Mouse (Mus musculus): ENCODE results near the gene Adipor2. TPM values are rescaled to one million over a fixed set of nuclear protein-coding genes. Genes with fewer than 3 reads are reported as not detected.

The Adipor2 gene
- polyA plus RNA-seq, 1 experiment, result 21.4 TPM

DNA sequence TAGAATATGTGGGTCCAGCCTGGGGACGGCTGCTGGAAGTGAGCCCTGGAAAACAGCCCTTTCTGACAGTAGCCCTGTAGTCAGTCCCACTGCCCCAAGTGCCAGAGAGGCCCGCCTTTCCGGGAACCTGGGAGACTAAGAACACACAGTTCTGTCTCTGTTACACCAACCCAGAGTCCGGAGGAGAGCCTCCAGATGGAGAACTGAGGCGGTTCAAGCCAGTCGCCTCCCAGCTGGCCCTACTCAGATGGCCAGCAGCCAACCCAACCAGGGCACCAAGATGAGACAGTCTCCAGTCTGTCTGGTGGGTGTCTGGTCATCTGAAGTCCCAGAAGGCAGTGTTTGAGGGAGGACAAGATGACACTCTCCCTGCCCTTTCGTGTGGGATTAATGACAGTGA, 95.8 kb downstream of the Adipor2 start:
- Histone ChIP-seq H3K27ac (ENCODE audit: insufficient read depth, low read length) (no peak overlapping the region), H3K4me3 (ENCODE audit: extremely low read depth, insufficient read depth, insufficient read length) (no peak overlapping the region), H3K4me1 (ENCODE audit: control insufficient read depth, insufficient read depth, insufficient read length) (no peaks in the 10 kb centered on the region), H3K36me3 (ENCODE audit: control insufficient read depth, insufficient read depth, low read length) (no peaks in the 10 kb centered on the region), H3K27me3 (ENCODE audit: control insufficient read depth, insufficient read depth, low read length) (no peaks in the 10 kb centered on the region)
- WGBS, result 89% methylated on average over 7 of the region's 7 CpGs
- no peak for DNase-seq (ENCODE audit: low read depth in 1 of 2, low spot score in 2 of 2)
- no peak for TF ChIP-seq CTCF (IDR thresholded peaks at IDR 0.05; ENCODE audit: extremely low read depth, insufficient read depth, insufficient read length, insufficient replicate concordance)
- TF ChIP-seq POLR2A (IDR thresholded peaks at IDR 0.05; ENCODE audit: low read depth, low read length), result no peak

DNA sequence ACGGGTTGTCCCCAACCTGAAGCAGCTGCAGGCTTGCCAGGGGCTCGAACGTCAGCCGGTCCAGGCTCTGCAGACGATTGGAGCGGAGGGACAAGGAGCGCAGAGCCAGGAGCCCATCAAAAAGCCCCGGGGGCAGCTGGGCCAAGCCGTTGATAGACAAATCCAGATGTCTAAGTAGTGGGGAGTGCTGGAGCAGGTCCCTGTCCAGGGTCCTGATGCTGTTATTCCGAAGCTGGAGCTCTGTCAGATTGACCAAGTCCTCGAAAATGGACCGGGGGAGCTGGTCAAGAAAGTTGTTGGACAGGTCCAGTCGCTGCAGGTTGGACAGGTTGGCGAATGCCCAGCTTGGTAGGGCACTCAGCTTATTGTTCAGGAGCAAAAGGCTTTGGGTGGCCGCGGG, 97.0 kb downstream of the Adipor2 start:
- 51% methylated on average over 16 of the region's 16 CpGs for WGBS
- H3K4me1 ChIP-seq (ENCODE audit: control insufficient read depth, insufficient read depth, insufficient read length), result no peaks in the 10 kb centered on the region
- no peak overlapping the region for H3K27ac ChIP-seq (ENCODE audit: insufficient read depth, low read length)
- no peaks in the 10 kb centered on the region for H3K27me3 ChIP-seq (ENCODE audit: control insufficient read depth, insufficient read depth, low read length)
- DNase-seq (ENCODE audit: low read depth in 1 of 2, low spot score in 2 of 2), result no peak
- H3K4me3 ChIP-seq (ENCODE audit: extremely low read depth, insufficient read depth, insufficient read length), result no peak overlapping the region
- no peaks in the 10 kb centered on the region for H3K36me3 ChIP-seq (ENCODE audit: control insufficient read depth, insufficient read depth, low read length)
- TF ChIP-seq POLR2A (IDR thresholded peaks at IDR 0.05; ENCODE audit: low read depth, low read length) (no peak), CTCF (IDR thresholded peaks at IDR 0.05; ENCODE audit: extremely low read depth, insufficient read depth, insufficient read length, insufficient replicate concordance) (no peak)

DNA sequence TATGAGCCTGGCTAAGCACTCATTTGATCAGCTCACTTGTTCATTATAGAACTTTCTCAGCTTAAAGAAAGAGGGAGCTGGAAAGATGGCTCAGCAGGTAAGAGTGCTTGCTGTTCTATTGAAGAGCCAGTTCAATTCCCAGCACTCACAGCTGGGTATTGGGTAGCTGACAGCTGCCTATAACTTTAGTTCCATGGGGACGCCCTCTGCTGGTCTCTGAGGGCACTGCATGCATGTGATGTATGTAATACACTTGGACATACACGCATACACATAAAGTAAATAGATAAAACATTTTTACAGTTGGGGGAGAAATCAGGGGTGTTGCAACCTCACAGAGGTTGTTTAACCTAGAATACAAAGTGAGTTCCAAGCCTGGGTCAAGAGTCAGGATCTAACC, 98.1 kb downstream of the Adipor2 start:
- no peak overlapping the region for H3K27ac ChIP-seq (ENCODE audit: insufficient read depth, low read length)
- 91% methylated on average over 2 of the region's 2 CpGs for WGBS
- no peaks in the 10 kb centered on the region for H3K4me1 ChIP-seq (ENCODE audit: control insufficient read depth, insufficient read depth, insufficient read length)
- H3K36me3 ChIP-seq (ENCODE audit: control insufficient read depth, insufficient read depth, low read length), result no peaks in the 10 kb centered on the region
- H3K4me3 ChIP-seq (ENCODE audit: extremely low read depth, insufficient read depth, insufficient read length), result no peak overlapping the region
- no peaks in the 10 kb centered on the region for H3K27me3 ChIP-seq (ENCODE audit: control insufficient read depth, insufficient read depth, low read length)
- TF ChIP-seq CTCF (IDR thresholded peaks at IDR 0.05; ENCODE audit: extremely low read depth, insufficient read depth, insufficient read length, insufficient replicate concordance) (no peak), POLR2A (IDR thresholded peaks at IDR 0.05; ENCODE audit: low read depth, low read length) (no peak)
- DNase-seq (ENCODE audit: low read depth in 1 of 2, low spot score in 2 of 2), result no peak

DNA sequence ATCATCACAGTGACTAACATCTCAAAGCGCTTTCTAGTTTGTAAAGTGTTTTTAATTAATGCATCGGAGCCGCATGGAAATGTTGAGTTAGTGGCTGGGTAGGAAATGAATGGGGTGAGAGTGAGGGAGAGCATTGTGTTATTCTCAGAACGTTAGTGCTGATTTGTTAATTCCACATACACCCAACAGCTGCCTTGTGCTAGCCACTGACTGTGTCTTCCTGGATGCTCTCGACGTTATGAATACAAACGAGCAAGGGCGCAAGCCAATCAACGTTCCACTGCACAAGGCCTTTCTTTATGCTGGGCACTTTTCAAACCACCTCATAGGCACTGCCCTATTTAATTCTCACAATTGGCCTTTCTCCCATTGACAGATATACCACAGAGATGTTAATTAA, 98.8 kb downstream of the Adipor2 start:
- DNase-seq (ENCODE audit: low read depth in 1 of 2, low spot score in 2 of 2), result no peak
- no peak overlapping the region for H3K4me3 ChIP-seq (ENCODE audit: extremely low read depth, insufficient read depth, insufficient read length)
- TF ChIP-seq CTCF (IDR thresholded peaks at IDR 0.05; ENCODE audit: extremely low read depth, insufficient read depth, insufficient read length, insufficient replicate concordance), result no peak
- no peak for TF ChIP-seq POLR2A (IDR thresholded peaks at IDR 0.05; ENCODE audit: low read depth, low read length)
- no peak overlapping the region for H3K27ac ChIP-seq (ENCODE audit: insufficient read depth, low read length)
- 93% methylated on average over 9 of the region's 9 CpGs for whole genome bisulfite sequencing
- no peaks in the 10 kb centered on the region for H3K36me3 ChIP-seq (ENCODE audit: control insufficient read depth, insufficient read depth, low read length)
- H3K27me3 ChIP-seq (ENCODE audit: control insufficient read depth, insufficient read depth, low read length), result no peaks in the 10 kb centered on the region
- no peaks in the 10 kb centered on the region for H3K4me1 ChIP-seq (ENCODE audit: control insufficient read depth, insufficient read depth, insufficient read length)

DNA sequence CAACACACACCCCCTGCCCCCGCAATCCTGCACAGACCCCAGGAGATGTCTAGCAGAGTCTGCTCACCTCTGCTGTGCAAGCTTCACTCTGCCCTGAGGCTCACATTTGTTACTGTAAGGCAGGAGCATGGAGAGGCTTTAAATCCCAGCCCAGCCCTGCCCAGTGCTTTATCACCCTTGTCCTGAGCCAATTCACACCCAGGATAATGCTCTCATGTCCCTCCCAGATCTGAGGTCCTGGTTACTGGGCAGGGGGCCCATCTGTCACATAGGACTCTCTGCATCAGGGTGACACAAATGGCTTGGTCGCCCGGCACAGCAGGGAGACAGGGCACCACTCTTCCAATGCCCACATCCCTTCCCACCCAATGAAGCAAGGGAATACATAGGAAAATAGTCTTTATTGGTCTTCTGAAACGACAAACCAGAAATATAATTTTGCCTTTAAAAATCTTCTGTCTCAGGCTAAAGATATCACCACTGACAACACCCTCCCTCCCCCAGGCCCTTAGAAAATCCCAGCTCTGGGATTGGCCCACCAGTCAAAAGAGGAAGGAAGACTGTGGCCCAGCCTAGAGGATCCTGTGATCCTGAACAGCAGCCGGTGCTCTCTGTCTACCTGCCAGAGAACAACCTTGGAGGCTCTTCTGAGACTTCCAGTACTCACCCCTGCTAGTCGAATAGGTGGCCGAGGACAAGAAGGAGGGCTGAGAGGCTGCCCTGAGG, 102.6 kb downstream of the Adipor2 start:
- Histone ChIP-seq H3K4me1 (ENCODE audit: control insufficient read depth, insufficient read depth, insufficient read length) (no peaks in the 10 kb centered on the region), H3K27me3 (ENCODE audit: control insufficient read depth, insufficient read depth, low read length) (no peaks in the 10 kb centered on the region), H3K27ac (ENCODE audit: insufficient read depth, low read length) (no peak overlapping the region), H3K4me3 (ENCODE audit: extremely low read depth, insufficient read depth, insufficient read length) (no peak overlapping the region), H3K36me3 (ENCODE audit: control insufficient read depth, insufficient read depth, low read length) (no peaks in the 10 kb centered on the region)
- 43% methylated on average over 7 of the region's 7 CpGs for WGBS
- TF ChIP-seq CTCF (IDR thresholded peaks at IDR 0.05; ENCODE audit: extremely low read depth, insufficient read depth, insufficient read length, insufficient replicate concordance), result no peak
- no peak for TF ChIP-seq POLR2A (IDR thresholded peaks at IDR 0.05; ENCODE audit: low read depth, low read length)
- DNase-seq (ENCODE audit: low read depth in 1 of 2, low spot score in 2 of 2), result no peak

DNA sequence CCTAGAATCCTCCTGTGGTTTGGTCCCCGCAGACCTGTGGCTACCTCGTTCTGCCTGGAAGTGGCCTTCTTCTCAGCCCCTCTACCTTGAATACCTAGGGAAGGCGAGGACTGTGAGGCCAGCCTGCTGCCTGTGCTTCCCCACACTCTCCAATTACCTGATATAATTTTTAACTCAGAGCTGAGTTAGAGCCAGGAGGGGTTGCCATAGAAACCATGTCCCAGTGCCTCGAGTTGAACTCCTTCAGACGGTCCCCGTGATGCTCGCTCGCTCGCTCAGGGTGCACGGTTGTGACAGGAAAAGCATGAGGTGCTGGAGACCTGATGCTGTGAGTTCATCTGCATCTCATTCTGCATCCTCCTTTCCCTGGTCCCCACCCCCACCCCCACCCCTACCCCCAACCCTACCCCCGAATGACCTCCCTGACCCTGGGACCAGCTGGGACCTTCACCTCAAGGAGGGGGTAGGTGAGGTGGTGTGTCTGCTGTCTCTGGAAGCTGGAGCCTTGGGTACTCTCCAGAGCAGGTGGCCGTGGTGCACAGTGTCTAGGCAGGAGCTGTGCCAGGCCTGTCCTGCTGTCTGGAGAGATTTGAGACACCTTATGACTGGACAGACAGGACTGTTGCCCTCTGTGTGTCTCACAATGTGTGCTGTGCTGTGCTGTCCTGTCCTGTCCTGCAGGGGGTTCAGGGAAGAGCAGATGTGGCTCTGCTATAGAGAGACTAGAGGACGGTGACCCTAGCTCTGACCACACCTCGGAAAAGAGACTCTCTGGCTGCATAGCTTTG, 103.7 kb downstream of the Adipor2 start:
- DNase-seq (ENCODE audit: low read depth in 1 of 2, low spot score in 2 of 2), result no peak
- H3K4me3 ChIP-seq (ENCODE audit: extremely low read depth, insufficient read depth, insufficient read length), result no peak overlapping the region
- WGBS, result 79% methylated on average over 14 of the region's 14 CpGs
- H3K36me3 ChIP-seq (ENCODE audit: control insufficient read depth, insufficient read depth, low read length), result no peaks in the 10 kb centered on the region
- H3K27ac ChIP-seq (ENCODE audit: insufficient read depth, low read length), result no peak overlapping the region
- TF ChIP-seq CTCF (IDR thresholded peaks at IDR 0.05; ENCODE audit: extremely low read depth, insufficient read depth, insufficient read length, insufficient replicate concordance) (no peak), POLR2A (IDR thresholded peaks at IDR 0.05; ENCODE audit: low read depth, low read length) (no peak)
- no peaks in the 10 kb centered on the region for H3K4me1 ChIP-seq (ENCODE audit: control insufficient read depth, insufficient read depth, insufficient read length)
- H3K27me3 ChIP-seq (ENCODE audit: control insufficient read depth, insufficient read depth, low read length), result no peaks in the 10 kb centered on the region

DNA sequence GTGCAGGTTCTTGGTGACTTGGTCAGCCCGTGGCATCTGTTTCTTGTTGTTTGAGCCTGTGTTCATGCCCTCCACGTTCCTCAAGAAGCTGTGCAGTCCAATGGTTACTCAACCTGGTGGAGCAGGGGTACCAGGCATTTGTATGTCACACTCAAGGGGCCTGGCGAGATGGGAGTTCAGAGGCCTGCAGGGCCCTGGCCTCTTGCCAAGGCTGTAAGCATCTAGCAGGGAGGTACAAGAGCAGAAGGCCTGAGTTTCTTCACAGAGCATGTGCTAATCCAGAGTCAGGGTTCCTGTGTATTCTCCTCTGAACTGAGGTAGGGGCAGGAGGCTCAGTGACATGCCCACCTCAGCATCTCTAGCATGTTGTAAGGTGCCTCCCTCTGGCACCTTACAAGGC, 104.4 kb downstream of the Adipor2 start:
- DNase-seq (ENCODE audit: low read depth in 1 of 2, low spot score in 2 of 2), result no peak
- TF ChIP-seq POLR2A (IDR thresholded peaks at IDR 0.05; ENCODE audit: low read depth, low read length), result no peak
- TF ChIP-seq CTCF (IDR thresholded peaks at IDR 0.05; ENCODE audit: extremely low read depth, insufficient read depth, insufficient read length, insufficient replicate concordance), result no peak

More for the DNA sequence above, 104.4 kb downstream of the Adipor2 start:
- no peaks in the 10 kb centered on the region for H3K27me3 ChIP-seq (ENCODE audit: control insufficient read depth, insufficient read depth, low read length)
- H3K36me3 ChIP-seq (ENCODE audit: control insufficient read depth, insufficient read depth, low read length), result no peaks in the 10 kb centered on the region
- H3K4me1 ChIP-seq (ENCODE audit: control insufficient read depth, insufficient read depth, insufficient read length), result no peaks in the 10 kb centered on the region
- WGBS, result 83% methylated on average over 3 of the region's 3 CpGs
- H3K27ac ChIP-seq (ENCODE audit: insufficient read depth, low read length), result no peak overlapping the region
- no peak overlapping the region for H3K4me3 ChIP-seq (ENCODE audit: extremely low read depth, insufficient read depth, insufficient read length)

Data from spleen, adult 2 months (tissue).